Mouse (Mus musculus) C2C12 (cell line): ENCODE measurements around the gene Mef2c.

ENCODE experiments used
- CTCF ChIP-seq: IDR thresholded peaks from one replicate; pipeline ENCODE4 v1.5.1; 2011; ENCODE audit not compliant: control insufficient read depth, insufficient read depth, insufficient read length
- MYOD1 ChIP-seq: IDR thresholded peaks from one replicate; pipeline ENCODE4 v1.6.1; 2011; ENCODE audit warnings: low read depth; ENCODE audit not compliant: control insufficient read depth, insufficient read length
- USF1 ChIP-seq: IDR thresholded peaks from one replicate; pipeline ENCODE4 v1.6.1; 2011; ENCODE audit warnings: low read depth, mild to moderate bottlenecking, control low read depth, moderate library complexity

- no peak for TF ChIP-seq CTCF
- no peak for TF ChIP-seq MYOD1
- TF ChIP-seq USF1 = no peak
These were observed 105.2 kb downstream of the Mef2c start for GRCm38 (mm10) chr13:83608851-83609516.
